Mouse (Mus musculus) liver, postnatal 0 days (tissue): ENCODE results near the gene Serpina3j. TPM values are rescaled to one million over a fixed set of nuclear protein-coding genes. Genes with fewer than 3 reads are reported as not detected.
A peak's percentile ranks its signal among the peaks of the same experiment; 100 is the strongest.

Experiments used
- ATAC-seq: fragments of 200-750 bp; cut with Nextera tagmentation; 2 replicates; pipeline ENCODE4 v1.8.0; 2017; ENCODE audit warnings: mild to moderate bottlenecking, moderate library complexity
- DNase-seq: peaks from one replicate; pipeline ENCODE4 v3.0.0-alpha.2; 2016
- H3K27ac ChIP-seq: fragments of 300-500 bp; sonication (generic); 2 replicates; pipeline ENCODE4 v1.5.1; 2014; ENCODE audit warnings: antibody characterized with exemption, moderate library complexity, mild to moderate bottlenecking, low read depth
- H3K27me3 ChIP-seq: fragments of 300-500 bp; sonication (generic); 2 replicates; pipeline ENCODE4 v1.6.1; 2014; ENCODE audit warnings: low read length, control low read depth, mixed read lengths; ENCODE audit not compliant: insufficient read depth
- H3K36me3 ChIP-seq: fragments of 300-500 bp; sonication (generic); replicated peaks from 2 replicates; pipeline ENCODE4 v1.6.1; 2014; ENCODE audit warnings: mild to moderate bottlenecking, control low read depth, low read length, moderate library complexity, mixed read lengths; ENCODE audit not compliant: insufficient read depth
- H3K4me1 ChIP-seq: fragments of 300-500 bp; sonication (generic); 2 replicates; pipeline ENCODE4 v1.6.1; 2014; ENCODE audit warnings: antibody characterized with exemption, mild to moderate bottlenecking, control low read depth; ENCODE audit not compliant: insufficient read depth
- H3K4me2 ChIP-seq: fragments of 300-500 bp; sonication (generic); 2 replicates; pipeline ENCODE4 v1.6.1; 2014; ENCODE audit warnings: low read depth, mild to moderate bottlenecking, low read length, moderate library complexity, mixed read lengths
- H3K4me3 ChIP-seq: fragments of 300-500 bp; sonication (generic); 2 replicates; pipeline ENCODE4 v1.5.1; 2014; ENCODE audit warnings: low read depth, low read length
- H3K9ac ChIP-seq: fragments of 300-500 bp; sonication (generic); replicated peaks from 2 replicates; pipeline ENCODE4 v1.6.1; 2014; ENCODE audit warnings: mild to moderate bottlenecking, moderate library complexity
- H3K9me3 ChIP-seq: fragments of 300-500 bp; sonication (generic); 2 replicates; pipeline ENCODE4 v1.6.1; 2016; ENCODE audit warnings: mild to moderate bottlenecking, control low read depth, low read length, mixed read lengths
- CTCF ChIP-seq: sonication (generic); IDR thresholded peaks from 2 replicates; pipeline ENCODE4 v1.5.1; 2016; ENCODE audit warnings: antibody characterized with exemption, low read depth
- EP300 ChIP-seq: IDR thresholded peaks from 2 replicates; pipeline ENCODE4 v1.6.1; 2016; ENCODE audit warnings: antibody characterized with exemption, low read depth, mild to moderate bottlenecking
- WGBS: fragments of 180-500 bp; shearing (Covaris S2); extraction: QIAGEN DNeasy Blood & Tissue Kit; methylation state at CpG from one replicate; pipeline ENCODE4 v1.1.7; 2014; ENCODE audit not compliant: insufficient replicate concordance; 5-methylcytosine and 5-hydroxymethylcytosine counted together
- polyA plus RNA-seq: library from polyadenylated mRNA; unstranded; fragments of >200 nt; fragmentation: Nextera tagmentation; extraction: Ambion mirVana; gene quantifications from 2 replicates; pipeline ENCODE4 v1.2.1, GENCODE M21; 2015

Gene Serpina3j
- polyA plus RNA-seq, 1 experiment from 2014 or later: not detected

DNA sequence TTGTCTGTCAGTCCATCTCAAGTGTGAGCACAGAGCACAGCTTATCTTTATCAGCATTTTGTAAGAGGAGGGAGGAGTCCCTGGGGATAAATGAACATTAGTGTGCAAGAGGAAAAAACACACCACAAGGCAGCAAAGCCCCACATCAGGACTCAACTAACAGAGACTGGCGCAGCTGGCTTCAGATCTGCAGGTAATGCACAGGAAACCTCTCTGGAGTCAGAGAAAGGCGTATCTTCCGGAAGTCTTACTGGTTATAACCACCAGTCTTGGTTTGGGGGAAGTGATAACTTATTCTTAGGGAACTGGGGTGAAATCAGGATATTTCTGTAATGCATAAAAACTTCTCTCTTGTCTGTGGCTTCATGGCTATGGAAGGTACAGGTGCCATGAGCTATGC lies 41.7 kb downstream of the Serpina3j start:
- Histone ChIP-seq H3K4me3 (no peak overlapping the region), H3K27me3 (no peaks in the 10 kb centered on the region), H3K4me1 (no peaks in the 10 kb centered on the region), H3K9me3 (no peaks in the 10 kb centered on the region), H3K27ac (no peak overlapping the region), H3K36me3 (no peaks in the 10 kb centered on the region), H3K9ac (no peak overlapping the region), H3K4me2 (no peak overlapping the region)
- ATAC-seq (no peak), DNase-seq (peak; percentile 8)
- TF ChIP-seq CTCF: no peak
- no peak for TF ChIP-seq EP300
- 56% methylated on average over 3 of the region's 3 CpGs for WGBS

DNA sequence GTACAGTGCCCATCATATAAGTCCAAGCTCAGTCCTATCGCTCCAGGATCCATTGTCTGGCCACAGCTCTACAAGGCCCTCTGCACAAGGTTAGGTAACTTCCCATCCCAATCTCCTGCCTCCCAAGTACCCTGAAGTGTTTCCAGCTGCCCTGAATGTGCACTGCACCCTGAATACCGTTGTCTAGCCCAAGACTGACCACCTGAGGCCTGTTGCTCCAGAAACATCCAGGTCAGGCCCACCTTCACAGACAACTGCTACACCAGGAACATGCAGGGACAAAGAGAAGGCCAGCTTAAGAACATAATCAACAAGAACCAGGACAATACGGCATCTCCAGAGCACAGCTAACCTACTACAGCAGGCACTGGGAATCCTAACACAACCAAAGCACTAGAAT lies 55.6 kb downstream of the Serpina3j start:
- H3K36me3 ChIP-seq: no peaks in the 10 kb centered on the region
- WGBS: 77% methylated on average over 3 of the region's 3 CpGs
- no peak overlapping the region for H3K9ac ChIP-seq
- no peak for ATAC-seq
- H3K9me3 ChIP-seq: no peaks in the 10 kb centered on the region
- H3K27me3 ChIP-seq: no peaks in the 10 kb centered on the region
- no peak overlapping the region for H3K4me2 ChIP-seq
- H3K27ac ChIP-seq: no peak overlapping the region
- H3K4me3 ChIP-seq: no peak overlapping the region
- DNase-seq: peak; percentile 6
- H3K4me1 ChIP-seq: no peaks in the 10 kb centered on the region
- TF ChIP-seq EP300: no peak
- TF ChIP-seq CTCF: no peak

Other genes with a start within 250 kb of the Serpina3j start
- 0.54 and 0.58 TPM in 2 replicates for gene Serpina5, start 213.4 kb upstream of the Serpina3j start, polyA plus RNA-seq
- 0.12 TPM in 1 of 2 replicates, not detected in the other for gene Serpina3a, start 201.8 kb upstream of the Serpina3j start, polyA plus RNA-seq
- 0.65 and 0.73 TPM in 2 replicates for gene Serpina3b, start 186.6 kb upstream of the Serpina3j start, polyA plus RNA-seq
- gene Serpina3c, start 160.7 kb upstream of the Serpina3j start, polyA plus RNA-seq: 0.05 and 0.11 TPM in 2 replicates
- 2.5 and 4.1 TPM in 2 replicates for gene Serpina3f, start 100.0 kb upstream of the Serpina3j start, polyA plus RNA-seq
- gene Serpina3g, start 78.3 kb upstream of the Serpina3j start, polyA plus RNA-seq: 18.2 and 21.9 TPM in 2 replicates
- gene Serpina3i, start 51.4 kb upstream of the Serpina3j start, polyA plus RNA-seq: 0.44 and 0.95 TPM in 2 replicates
- 407 and 479 TPM in 2 replicates for gene Serpina3k, start 23.9 kb downstream of the Serpina3j start, polyA plus RNA-seq
- 325 and 370 TPM in 2 replicates for gene Serpina3m, start 23.9 kb downstream of the Serpina3j start, polyA plus RNA-seq
- gene Serpina3n, start 92.2 kb downstream of the Serpina3j start, polyA plus RNA-seq: 302 and 340 TPM in 2 replicates
- not detected in 2 replicates for gene Gsc, start 158.8 kb downstream of the Serpina3j start, polyA plus RNA-seq